Mouse (Mus musculus): ENCODE measurements around the gene Pcca. TPM values are rescaled to one million over a fixed set of nuclear protein-coding genes. Genes with fewer than 3 reads are reported as not detected.

Pcca gene
- polyA plus RNA-seq, 1 experiment from 2014 or later: 26.4 TPM

GRCm38 (mm10) chr14:122881699-122882098 lies 347.6 kb downstream of the Pcca start:
- no peak overlapping the region for H3K4me3 ChIP-seq
- ATAC-seq (replicated peaks; ENCODE audit: insufficient number of reproducible peaks, insufficient read depth, low FRiP score, low read depth): no peak
- no peak overlapping the region for H3K4me2 ChIP-seq
- WGBS: 48% methylated on average over 2 of the region's 2 CpGs
- no peaks in the 10 kb centered on the region for H3K27me3 ChIP-seq
- H3K4me1 ChIP-seq (replicated peaks): peaks cover 4% of the 10 kb centered on the region; the same call in 1 of the 2 replicates
- H3K36me3 ChIP-seq: no peaks in the 10 kb centered on the region
- no peak overlapping the region for H3K9ac ChIP-seq
- H3K9me3 ChIP-seq (replicated peaks): no peaks in the 10 kb centered on the region
- H3K27ac ChIP-seq: no peak overlapping the region

GRCm38 (mm10) chr14:122882201-122882639 lies 348.1 kb downstream of the Pcca start:
- Histone ChIP-seq H3K9ac (no peak overlapping the region), H3K9me3 (replicated peaks) (no peaks in the 10 kb centered on the region), H3K4me1 (replicated peaks) (peaks cover 4% of the 10 kb centered on the region; the same call in 1 of the 2 replicates), H3K27me3 (no peaks in the 10 kb centered on the region), H3K36me3 (no peaks in the 10 kb centered on the region), H3K27ac (no peak overlapping the region), H3K4me3 (no peak overlapping the region), H3K4me2 (no peak overlapping the region)
- no peak for ATAC-seq (replicated peaks; ENCODE audit: insufficient number of reproducible peaks, insufficient read depth, low FRiP score, low read depth)
- 78% methylated on average over 9 of the region's 9 CpGs for WGBS

- H3K36me3 ChIP-seq: no peaks in the 10 kb centered on the region
- peaks cover 10% of the 10 kb centered on the region for H3K4me1 ChIP-seq (replicated peaks)
- no peak overlapping the region for H3K4me2 ChIP-seq
- no peak overlapping the region for H3K9ac ChIP-seq
- no peaks in the 10 kb centered on the region for H3K27me3 ChIP-seq
- no peaks in the 10 kb centered on the region for H3K9me3 ChIP-seq (replicated peaks)
- H3K27ac ChIP-seq: no peak overlapping the region
- H3K4me3 ChIP-seq: no peak overlapping the region
- no peak for ATAC-seq (replicated peaks; ENCODE audit: insufficient number of reproducible peaks, insufficient read depth, low FRiP score, low read depth)
- WGBS: 76% methylated on average over 7 of the region's 7 CpGs
These were observed 348.8 kb downstream of the Pcca start for GRCm38 (mm10) chr14:122882795-122883409.

GRCm38 (mm10) chr14:122883410-122883806 lies 349.3 kb downstream of the Pcca start:
- Histone ChIP-seq H3K4me1 (replicated peaks) (peaks cover 15% of the 10 kb centered on the region), H3K9me3 (replicated peaks) (no peaks in the 10 kb centered on the region), H3K27me3 (no peaks in the 10 kb centered on the region), H3K4me2 (no peak overlapping the region), H3K4me3 (no peak overlapping the region), H3K9ac (no peak overlapping the region), H3K27ac (no peak overlapping the region), H3K36me3 (no peaks in the 10 kb centered on the region)
- ATAC-seq (replicated peaks; ENCODE audit: insufficient number of reproducible peaks, insufficient read depth, low FRiP score, low read depth): no peak
- 79% methylated on average over 4 of the region's 4 CpGs for WGBS

- Histone ChIP-seq H3K27me3 (no peaks in the 10 kb centered on the region), H3K4me1 (replicated peaks) (peaks cover 19% of the 10 kb centered on the region), H3K9ac (no peak overlapping the region), H3K27ac (no peak overlapping the region), H3K9me3 (replicated peaks) (no peaks in the 10 kb centered on the region), H3K4me3 (no peak overlapping the region), H3K4me2 (no peak overlapping the region), H3K36me3 (no peaks in the 10 kb centered on the region)
- WGBS: 59% methylated on average over 10 of the region's 10 CpGs
- ATAC-seq (replicated peaks; ENCODE audit: insufficient number of reproducible peaks, insufficient read depth, low FRiP score, low read depth): no peak
These were observed 349.9 kb downstream of the Pcca start for GRCm38 (mm10) chr14:122883821-122884584.

GRCm38 (mm10) chr14:122885893-122886292 lies 351.8 kb downstream of the Pcca start:
- no peak overlapping the region for H3K27ac ChIP-seq
- 81% methylated on average over 7 of the region's 7 CpGs for WGBS
- H3K4me3 ChIP-seq: no peak overlapping the region

GRCm38 (mm10) chr14:122887278-122887677 lies 353.2 kb downstream of the Pcca start:
- Histone ChIP-seq H3K27ac (no peak overlapping the region), H3K36me3 (no peaks in the 10 kb centered on the region), H3K4me2 (no peak overlapping the region), H3K9ac (no peak overlapping the region), H3K4me1 (replicated peaks) (peaks cover 19% of the 10 kb centered on the region), H3K4me3 (no peak overlapping the region), H3K27me3 (no peaks in the 10 kb centered on the region), H3K9me3 (replicated peaks) (no peaks in the 10 kb centered on the region)
- no peak for ATAC-seq (replicated peaks; ENCODE audit: insufficient number of reproducible peaks, insufficient read depth, low FRiP score, low read depth)
- 84% methylated on average over 1 of the region's 1 CpGs for WGBS

More at GRCm38 (mm10) chr14:122885893-122886292, 351.8 kb downstream of the Pcca start:
- H3K4me1 ChIP-seq (replicated peaks): peaks cover 19% of the 10 kb centered on the region
- no peak for ATAC-seq (replicated peaks; ENCODE audit: insufficient number of reproducible peaks, insufficient read depth, low FRiP score, low read depth)
- H3K36me3 ChIP-seq: no peaks in the 10 kb centered on the region
- H3K4me2 ChIP-seq: no peak overlapping the region
- no peak overlapping the region for H3K9ac ChIP-seq
- H3K27me3 ChIP-seq: no peaks in the 10 kb centered on the region
- no peaks in the 10 kb centered on the region for H3K9me3 ChIP-seq (replicated peaks)

GRCm38 (mm10) chr14:122887702-122888479 lies 353.8 kb downstream of the Pcca start:
- 58% methylated on average over 3 of the region's 3 CpGs for WGBS

GRCm38 (mm10) chr14:122888480-122888872 lies 354.4 kb downstream of the Pcca start:
- Histone ChIP-seq H3K27ac (peak overlapping the region; percentile 32; the same call in 1 of the 2 replicates), H3K9me3 (replicated peaks) (no peaks in the 10 kb centered on the region), H3K36me3 (no peaks in the 10 kb centered on the region), H3K4me3 (no peak overlapping the region), H3K27me3 (no peaks in the 10 kb centered on the region), H3K4me2 (no peak overlapping the region), H3K9ac (no peak overlapping the region), H3K4me1 (replicated peaks) (peaks cover 19% of the 10 kb centered on the region)
- WGBS: 39% methylated on average over 1 of the region's 1 CpGs
- no peak for ATAC-seq (replicated peaks; ENCODE audit: insufficient number of reproducible peaks, insufficient read depth, low FRiP score, low read depth)

More at GRCm38 (mm10) chr14:122887702-122888479, 353.8 kb downstream of the Pcca start:
- Histone ChIP-seq H3K27ac (peak overlapping the region; percentile 32; the same call in 1 of the 2 replicates), H3K36me3 (no peaks in the 10 kb centered on the region), H3K4me3 (no peak overlapping the region), H3K4me2 (no peak overlapping the region), H3K9me3 (replicated peaks) (no peaks in the 10 kb centered on the region), H3K27me3 (no peaks in the 10 kb centered on the region), H3K4me1 (replicated peaks) (peaks cover 19% of the 10 kb centered on the region), H3K9ac (no peak overlapping the region)
- peak; percentile 47; the same call in 1 of the 2 replicates for ATAC-seq (replicated peaks; ENCODE audit: insufficient number of reproducible peaks, insufficient read depth, low FRiP score, low read depth)

GRCm38 (mm10) chr14:122891470-122891968 lies 357.4 kb downstream of the Pcca start:
- no peaks in the 10 kb centered on the region for H3K27me3 ChIP-seq
- no peak for ATAC-seq (replicated peaks; ENCODE audit: insufficient number of reproducible peaks, insufficient read depth, low FRiP score, low read depth)
- 94% methylated on average over 12 of the region's 12 CpGs for WGBS
- H3K4me1 ChIP-seq (replicated peaks): peaks cover 15% of the 10 kb centered on the region
- no peak overlapping the region for H3K9ac ChIP-seq
- H3K4me3 ChIP-seq: no peak overlapping the region
- no peak overlapping the region for H3K27ac ChIP-seq
- H3K36me3 ChIP-seq: no peaks in the 10 kb centered on the region
- no peak overlapping the region for H3K4me2 ChIP-seq
- no peaks in the 10 kb centered on the region for H3K9me3 ChIP-seq (replicated peaks)

GRCm38 (mm10) chr14:122896106-122896505 lies 362.0 kb downstream of the Pcca start:
- no peak for ATAC-seq (replicated peaks; ENCODE audit: insufficient number of reproducible peaks, insufficient read depth, low FRiP score, low read depth)
- 0 out of 2 replicates have a peak, but pooled peaks cover 3% of the 10 kb centered on the region for H3K4me1 ChIP-seq (replicated peaks)
- H3K4me3 ChIP-seq: no peak overlapping the region
- H3K4me2 ChIP-seq: no peak overlapping the region
- no peaks in the 10 kb centered on the region for H3K27me3 ChIP-seq
- WGBS: 88% methylated on average over 1 of the region's 1 CpGs
- H3K36me3 ChIP-seq: no peaks in the 10 kb centered on the region
- H3K27ac ChIP-seq: no peak overlapping the region
- H3K9me3 ChIP-seq (replicated peaks): no peaks in the 10 kb centered on the region
- no peak overlapping the region for H3K9ac ChIP-seq

Measured in heart, embryonic 15.5 days (tissue).